Mouse (Mus musculus) cerebral cortex, adult 2 months (tissue): Measurements from ENCODE around the gene Fbp1.

Experiments used
- WGBS: fragments of 180-500 bp; shearing (Covaris S2); methylation state at CpG from one replicate; pipeline ENCODE4 v1.1.7; 2018; 5-methylcytosine and 5-hydroxymethylcytosine counted together

Gene Fbp1

DNA sequence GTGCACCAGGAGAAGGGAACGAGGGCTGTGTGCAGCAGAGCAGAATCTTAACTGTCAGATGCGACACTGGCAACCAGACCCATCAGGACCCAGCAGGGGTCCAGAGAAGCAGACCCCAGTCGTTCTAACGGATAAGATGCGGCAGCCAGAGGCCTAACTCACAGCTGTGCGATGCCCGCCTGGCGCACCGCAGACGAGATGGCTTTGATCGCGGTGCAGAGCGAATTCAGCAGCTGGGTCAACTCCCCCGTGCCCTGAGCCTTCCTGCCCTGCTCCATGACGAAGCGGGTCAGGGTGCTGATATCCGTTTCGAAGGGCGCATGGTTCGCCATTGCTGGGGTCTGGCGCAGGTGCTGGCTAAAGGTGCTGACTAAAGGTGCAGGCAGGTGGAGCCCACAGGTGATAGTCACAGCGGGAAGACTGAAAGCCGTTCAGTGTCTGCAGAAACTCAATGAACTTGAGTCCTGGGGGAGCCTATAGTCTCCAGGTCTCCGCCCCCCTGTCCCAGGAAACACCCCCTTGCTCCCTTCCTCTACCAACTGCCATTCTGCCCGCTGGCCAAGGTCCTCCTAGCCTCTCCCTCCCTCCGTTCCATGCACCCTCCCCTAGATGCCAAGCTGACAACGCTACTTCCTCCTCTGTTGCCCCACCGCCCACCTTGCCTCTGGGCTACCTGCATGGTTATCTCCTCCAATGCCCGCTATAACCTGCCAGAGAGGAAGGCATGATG lies at the start of gene Fbp1:
Fbp1 (minus strand) TSS at position 571 of the 730 bp plus-strand sequence.
- WGBS = 21% methylated on average over 29 of the region's 29 CpGs

DNA sequence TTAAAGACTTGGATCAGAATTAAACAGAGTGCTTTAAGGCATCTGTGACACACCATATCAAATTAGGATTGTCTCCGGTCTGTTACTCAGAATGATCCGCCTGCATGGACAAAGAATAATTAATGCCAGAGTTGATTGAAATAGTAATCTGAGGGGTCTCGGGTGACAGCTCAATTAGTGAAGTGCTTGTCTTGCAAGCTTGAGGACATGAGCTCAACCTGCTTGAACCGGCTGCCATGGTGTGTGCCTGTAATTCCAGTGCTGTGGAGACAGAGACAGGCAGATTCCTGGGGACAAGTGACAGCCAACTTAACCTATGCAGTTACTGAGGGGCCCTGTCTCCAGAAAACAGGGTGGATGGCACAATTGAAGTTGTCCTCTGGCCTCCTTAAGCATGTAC lies 44.4 kb upstream of the Fbp1 start:
- WGBS = 87% methylated on average over 4 of the region's 4 CpGs

DNA sequence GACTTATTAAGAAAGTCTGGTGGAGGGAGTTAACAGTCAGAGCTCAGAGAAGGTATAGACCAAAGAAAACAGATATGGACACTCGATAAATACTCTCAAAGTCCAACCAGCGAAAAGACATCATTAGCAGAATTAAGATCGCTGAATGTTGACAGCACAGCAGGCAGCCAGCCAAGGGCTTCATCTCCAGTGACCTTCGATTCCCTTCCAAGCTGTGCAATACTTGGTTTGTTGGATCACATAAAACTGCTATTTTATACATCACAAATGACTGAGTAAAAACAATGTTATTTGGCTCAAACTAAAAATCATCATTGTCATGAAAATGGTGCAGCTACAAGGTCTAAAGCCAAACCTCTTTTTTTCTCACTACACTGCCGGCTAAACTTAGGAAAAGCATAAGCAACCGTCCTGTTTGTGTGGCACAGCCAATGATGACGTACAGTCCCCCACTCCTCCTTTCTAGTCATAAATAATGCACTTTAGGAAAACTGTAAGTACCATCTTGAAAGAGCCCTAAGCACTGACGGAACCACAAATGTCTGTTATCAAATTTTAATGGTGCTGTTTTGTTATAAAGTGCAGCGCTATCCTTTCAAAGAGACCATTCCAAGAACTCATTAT lies 41.8 kb upstream of the Fbp1 start:
- 76% methylated on average over 9 of the region's 9 CpGs for WGBS

DNA sequence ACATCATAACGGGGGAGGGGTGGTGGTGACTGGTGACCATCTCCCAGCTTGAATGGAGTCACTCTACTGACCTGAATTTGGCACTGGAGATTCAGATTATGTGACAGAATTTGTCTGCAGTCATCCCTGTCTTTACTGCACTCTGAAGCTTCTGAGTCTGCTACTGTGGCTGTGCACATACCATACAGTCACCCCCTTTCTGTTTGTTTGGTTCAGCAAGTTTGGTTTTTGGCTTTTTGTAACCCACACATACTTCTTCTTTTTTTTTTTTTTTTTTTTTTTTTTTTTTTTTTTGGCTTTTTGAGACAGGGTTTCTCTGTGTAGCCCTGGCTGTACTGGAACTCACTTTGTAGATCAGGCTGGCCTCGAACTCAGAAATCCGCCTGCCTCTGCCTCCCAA lies 41.1 kb upstream of the Fbp1 start:
- WGBS = 98% methylated on average over 3 of the region's 3 CpGs

DNA sequence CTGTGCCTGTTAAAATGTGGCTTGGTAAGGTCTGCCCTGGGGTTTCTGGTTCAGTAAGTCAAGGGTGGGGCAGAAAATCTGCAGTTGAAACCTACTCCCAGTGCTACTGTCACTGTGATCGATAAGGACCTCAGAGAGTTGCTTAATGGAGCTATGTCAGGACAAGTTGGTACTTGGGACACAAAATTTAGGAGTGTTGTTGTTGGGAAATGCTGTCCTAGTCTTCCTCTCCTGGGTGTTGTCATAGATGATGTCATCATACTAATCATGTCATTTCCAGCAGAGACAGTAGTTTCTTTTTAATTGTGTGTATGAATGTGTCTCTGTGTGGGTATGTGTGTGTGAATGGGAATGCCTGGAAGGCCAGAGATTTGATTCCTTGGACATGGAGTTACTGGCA lies 39.4 kb upstream of the Fbp1 start:
- WGBS = 79% methylated on average over 1 of the region's 1 CpGs

DNA sequence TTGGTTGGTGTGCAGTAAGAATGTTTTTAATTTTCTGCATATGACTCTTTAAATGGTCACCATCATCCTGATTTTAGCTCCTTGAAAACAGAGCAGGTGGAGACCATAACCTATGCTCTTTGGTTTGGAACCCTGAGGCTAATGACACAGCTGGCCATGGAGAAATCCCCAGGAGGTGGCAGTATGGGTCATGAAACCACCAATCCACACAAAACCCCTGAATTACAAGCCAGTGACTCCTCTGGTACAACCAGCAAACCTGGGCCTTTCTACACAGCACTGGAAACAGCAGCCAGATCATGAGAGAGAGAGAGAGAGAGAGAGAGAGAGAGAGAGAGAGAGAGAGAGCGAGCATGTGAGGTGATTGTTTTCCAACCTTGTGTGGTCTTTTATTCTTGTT lies 38.4 kb upstream of the Fbp1 start:
- 79% methylated on average over 1 of the region's 1 CpGs for WGBS

DNA sequence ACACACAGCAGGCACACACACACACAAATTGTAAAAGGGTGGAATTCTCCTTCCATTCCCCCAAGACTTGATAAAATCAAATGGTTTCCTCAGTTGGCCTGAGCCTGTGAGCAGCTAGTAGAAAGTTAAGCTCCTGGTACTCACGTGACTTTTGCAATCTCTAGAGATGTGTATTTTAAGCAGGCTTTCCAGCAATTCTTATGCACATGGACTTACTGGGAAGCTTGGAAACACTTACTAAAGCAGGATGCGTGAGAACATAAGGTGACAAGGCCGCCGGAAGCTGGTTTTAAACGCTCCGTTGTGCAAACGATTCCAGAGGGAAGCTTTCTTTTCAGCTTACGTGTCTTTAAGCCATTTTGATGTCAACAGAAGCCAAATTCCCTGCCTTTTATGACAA lies 35.1 kb upstream of the Fbp1 start:
- WGBS = 33% methylated on average over 8 of the region's 8 CpGs

DNA sequence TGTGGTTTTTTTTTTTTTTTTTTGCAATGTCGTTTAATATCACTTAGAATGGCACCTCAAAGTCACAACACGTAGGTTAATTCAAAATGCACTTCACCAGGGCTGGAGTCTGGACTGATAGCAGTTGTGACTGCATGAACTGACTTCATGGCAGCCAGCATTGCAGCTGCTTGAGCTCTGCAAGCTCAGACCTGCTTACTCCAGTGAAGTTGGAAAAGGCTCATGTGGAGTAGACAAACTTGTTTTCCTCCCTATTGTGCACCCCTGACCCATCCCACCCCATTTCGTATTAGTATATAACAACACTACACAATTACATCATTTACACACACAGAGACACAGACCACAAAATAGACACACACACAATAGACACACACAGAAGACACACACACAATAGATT lies 34.6 kb upstream of the Fbp1 start:
- 75% methylated on average over 3 of the region's 3 CpGs for WGBS

DNA sequence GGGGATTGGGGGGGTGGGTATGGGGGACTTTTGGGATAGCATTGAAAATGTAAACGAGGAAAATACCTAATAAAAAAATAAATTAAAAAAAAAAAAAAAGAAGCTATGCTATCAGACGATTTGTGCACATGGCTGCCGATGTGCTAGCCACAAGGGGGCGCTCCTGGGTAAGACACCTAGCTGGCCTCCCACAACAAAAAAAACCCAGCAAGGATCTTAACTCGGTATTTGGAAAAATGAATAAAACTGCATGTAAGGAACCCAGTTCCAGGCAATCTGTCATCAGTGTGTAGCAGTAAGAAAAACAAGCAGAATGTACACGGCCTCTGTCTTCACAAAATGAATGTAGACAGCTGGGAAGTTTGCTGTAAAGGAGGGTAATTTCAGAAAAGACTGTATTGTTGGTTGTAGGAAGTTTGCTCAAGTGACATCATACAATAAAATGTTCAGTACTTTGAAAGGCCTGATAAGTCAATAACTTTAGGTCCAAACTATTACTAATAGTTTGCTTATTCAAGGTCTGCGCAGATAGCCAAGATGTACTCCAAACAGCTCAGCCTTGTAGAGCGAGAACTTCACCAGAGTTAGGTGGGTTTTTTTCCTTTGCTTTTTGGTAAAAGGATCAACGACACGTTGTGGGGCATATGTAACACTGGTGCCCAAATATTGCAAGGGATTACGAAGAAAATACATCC lies 31.7 kb upstream of the Fbp1 start:
- WGBS = 33% methylated on average over 11 of the region's 11 CpGs

DNA sequence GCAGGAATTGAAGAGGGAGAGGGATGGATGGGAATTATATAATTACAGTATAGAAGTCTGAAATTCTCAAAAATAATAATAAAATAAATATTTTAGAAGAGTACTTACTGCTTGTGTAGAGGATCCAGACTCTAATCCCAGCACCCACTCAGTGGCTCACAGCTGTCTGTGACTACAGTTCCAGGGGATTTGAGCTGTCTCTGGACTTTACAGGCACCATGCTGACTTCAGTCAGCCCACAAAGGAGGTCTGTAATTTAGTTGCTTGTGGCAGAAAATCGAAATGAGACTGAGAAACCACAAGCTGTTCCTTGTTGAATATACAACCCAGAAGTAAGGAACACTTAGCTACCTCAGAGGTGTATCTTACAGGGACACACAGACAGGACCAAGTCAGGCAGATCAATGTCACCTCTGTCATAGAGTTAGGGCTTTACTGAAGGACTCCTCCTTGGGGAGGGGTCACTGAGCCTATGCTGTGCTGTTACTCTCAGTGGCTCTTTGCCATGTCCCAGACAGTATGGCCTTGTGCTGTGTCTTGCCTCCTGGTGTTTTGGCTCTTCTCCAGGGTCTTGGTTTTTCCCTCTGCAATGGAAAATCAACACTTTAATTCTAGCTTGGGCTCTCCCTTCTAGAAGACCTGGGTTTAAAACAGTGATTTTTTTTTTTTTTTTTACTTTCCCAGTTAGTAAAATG lies 29.5 kb upstream of the Fbp1 start:
- 22% methylated on average over 1 of the region's 1 CpGs for WGBS

DNA sequence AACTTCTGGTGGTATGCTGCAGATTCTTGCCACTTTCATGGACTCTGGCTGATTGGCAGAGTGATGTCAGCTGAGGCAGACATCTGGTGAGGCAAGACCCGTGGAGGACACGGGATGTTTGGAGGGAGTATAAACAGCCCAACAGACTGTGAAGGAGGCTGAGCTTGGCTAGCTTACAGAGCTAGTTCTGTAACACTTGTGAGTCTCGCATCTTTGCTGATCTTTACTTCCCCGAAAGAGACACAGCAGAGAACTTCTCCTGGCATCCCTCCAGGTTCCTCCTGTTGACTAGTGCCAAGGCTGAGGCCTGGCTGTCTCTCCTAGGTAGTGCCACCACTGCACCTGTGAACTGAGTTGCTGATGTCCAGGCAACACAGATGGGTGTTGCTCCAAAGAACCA lies 28.6 kb upstream of the Fbp1 start:
- WGBS = 26% methylated on average over 4 of the region's 4 CpGs

DNA sequence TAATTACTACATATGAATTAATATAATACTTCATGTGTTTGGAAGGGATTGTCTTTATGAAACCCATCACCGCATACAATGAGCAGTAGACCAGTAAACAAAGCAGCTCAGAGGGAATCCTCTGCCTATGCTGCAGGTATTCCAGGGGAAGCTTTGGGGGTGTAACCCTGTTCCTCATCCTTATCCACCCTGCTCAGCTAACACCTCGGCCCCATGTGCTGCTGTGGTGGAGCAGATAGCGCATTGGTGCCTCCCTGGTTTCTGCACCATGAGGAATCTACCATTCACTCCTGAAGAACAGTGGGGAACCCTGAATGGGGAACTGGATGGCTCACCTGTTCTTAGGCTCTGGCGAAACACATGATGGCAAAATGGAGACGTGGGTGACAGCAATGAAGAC lies 23.5 kb upstream of the Fbp1 start:
- WGBS = 79% methylated on average over 5 of the region's 5 CpGs

DNA sequence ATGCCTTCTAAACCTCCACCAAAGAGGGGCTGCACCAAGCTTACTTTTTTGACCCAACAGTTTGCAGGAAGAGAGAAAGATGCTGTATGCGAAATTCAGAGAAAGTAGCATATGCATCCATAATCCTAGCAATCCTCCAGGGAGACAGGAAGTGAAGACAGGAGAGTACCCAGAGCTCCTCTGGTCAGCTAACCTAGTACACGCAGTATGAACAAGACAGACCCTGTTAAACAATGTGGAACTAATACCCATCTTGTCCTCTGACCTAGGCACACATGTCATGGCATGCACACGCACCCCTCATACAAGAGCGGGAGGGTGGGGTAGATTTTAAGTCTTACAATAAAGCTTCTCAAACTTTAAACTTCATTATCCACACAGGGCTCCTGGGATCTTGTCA lies 22.1 kb upstream of the Fbp1 start:
- 70% methylated on average over 4 of the region's 4 CpGs for WGBS

DNA sequence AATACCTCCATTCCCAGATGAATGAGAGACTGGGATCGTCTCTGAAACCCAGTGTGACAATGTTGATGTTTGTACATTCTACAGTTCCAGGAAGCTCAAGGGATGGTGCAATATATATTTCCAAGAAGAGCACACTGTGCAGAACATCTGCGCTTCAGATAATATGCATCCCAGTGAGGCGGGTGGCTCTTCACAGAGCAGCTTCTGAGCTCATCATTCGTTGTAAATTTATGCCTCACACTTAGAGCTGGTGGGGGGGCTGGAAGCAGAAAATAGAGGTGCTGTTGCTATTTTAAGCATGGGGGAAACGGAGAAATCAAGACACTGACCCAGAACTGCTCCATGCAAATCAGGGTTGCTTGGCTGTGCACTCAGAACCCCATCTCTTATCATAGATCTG lies 21.7 kb upstream of the Fbp1 start:
- 38% methylated on average over 5 of the region's 5 CpGs for WGBS

DNA sequence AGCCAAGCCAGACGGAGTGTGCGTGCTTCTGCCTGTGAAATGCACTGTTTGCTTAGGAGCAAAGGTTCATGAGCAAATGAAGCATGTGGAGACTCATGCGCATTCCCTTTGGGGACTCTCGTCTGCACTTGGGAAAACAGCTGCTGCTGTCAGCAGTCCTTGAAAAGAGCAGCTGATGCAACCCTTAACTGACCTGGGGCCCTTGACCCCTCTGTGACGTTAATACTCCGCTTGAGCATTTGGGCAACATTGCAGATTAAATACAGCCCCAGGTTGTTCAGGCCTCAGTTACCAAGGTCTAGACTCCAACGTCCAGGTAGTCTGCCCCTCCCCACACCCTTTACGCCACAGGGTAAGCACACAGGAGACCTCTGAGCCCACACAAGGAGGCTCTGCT lies 20.1 kb upstream of the Fbp1 start:
- WGBS = 56% methylated on average over 8 of the region's 8 CpGs

DNA sequence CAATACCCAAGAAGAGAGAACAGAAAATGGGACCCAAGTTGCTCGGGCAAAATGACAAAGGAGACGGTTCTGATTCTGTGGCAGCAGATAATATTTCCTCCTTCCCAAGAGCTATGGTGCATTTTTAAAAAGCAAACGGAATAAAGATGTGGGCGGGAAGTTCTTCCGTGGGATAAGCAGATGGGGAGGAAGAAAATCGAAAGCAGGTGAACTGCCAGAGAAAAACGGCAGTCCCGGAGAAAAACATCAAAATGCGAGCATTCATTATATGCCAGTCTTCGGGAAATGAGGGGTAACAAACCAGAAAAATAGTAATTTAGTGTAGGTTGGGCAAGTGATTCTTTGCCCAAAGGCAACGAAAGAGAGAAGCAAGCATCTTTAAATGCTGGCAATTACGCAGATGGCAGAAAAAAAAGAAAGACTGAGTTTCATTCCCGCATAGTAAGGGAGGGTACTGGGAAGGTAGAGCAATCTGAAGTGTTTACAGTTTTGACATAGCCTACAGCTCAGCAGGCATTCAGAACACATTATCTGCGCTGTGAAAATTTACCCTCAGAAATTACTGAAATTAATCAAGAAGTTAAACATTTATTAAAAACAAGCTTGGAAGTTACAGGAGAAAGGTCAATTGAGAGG lies 19.6 kb upstream of the Fbp1 start:
- 38% methylated on average over 14 of the region's 14 CpGs for WGBS

DNA sequence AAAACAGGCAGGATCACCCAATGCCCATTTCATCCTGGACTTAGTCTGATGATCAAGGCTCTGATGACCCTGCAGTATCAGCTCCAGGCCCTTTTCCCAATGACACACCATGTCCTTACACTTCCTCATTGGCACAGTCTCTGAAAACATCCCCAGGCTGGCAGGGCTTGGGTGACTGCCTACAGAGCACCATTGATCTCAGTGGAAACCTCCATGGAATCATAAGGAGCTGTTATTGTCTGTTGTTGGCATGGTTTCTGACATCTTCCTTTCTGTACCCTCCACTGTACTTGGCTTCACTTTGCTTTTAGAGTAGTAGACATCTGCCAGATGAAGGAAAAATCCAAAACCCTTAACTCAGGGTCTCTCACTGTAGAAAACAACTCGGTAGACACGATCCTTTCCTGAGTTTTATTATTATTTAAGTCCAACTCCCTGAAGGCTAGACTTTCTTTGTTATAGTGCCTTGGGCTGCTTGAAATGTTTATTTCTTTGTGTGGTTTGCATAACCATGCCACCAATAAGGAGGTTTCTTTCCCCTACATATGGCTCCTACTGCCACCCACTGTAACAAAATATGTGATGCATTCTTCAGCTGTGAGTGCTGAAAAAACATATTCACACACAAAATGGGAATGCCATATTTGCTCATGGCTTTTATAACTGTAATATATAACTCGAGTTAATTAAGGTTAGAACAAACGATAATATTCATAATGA lies 10.0 kb upstream of the Fbp1 start:
- WGBS = 49% methylated on average over 4 of the region's 4 CpGs

DNA sequence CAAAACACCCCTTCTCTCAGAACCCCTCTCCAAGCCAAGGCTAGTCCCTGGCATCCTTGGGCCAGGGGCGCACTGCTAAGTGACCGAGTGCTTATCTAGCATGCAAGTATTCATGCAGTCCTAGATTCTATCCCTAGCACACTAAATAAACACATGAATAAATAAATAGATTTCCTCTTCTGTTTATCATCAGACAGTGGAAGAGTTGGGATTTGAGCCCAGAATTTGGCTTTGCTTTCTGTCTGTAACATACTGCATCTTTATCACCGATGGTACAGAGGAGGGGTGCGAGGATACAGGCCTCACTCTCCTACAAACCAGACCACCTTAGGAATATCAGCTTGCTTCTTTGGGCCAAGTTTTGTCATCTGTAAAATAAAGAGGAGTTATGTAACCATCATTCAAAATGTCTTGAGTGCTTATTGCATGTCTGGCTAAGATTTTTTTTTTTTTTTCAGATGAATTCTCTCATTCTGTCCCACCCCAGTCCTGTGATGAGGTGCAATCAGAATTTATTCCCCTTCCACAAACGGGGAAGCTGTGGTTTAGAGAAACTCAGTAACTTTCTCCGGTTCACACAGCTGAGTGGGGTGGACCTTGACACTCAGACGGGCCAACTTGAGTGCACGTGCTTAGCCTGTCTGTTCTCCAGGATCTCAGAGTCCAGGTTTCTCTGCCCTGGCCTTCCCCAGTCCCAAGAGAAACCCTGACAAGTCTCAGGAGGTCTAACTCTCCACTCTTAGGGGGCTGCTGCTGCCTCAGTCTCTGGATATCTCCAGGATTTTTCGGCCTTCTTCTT lies 5.2 kb upstream of the Fbp1 start:
- whole genome bisulfite sequencing = 66% methylated on average over 9 of the region's 9 CpGs

DNA sequence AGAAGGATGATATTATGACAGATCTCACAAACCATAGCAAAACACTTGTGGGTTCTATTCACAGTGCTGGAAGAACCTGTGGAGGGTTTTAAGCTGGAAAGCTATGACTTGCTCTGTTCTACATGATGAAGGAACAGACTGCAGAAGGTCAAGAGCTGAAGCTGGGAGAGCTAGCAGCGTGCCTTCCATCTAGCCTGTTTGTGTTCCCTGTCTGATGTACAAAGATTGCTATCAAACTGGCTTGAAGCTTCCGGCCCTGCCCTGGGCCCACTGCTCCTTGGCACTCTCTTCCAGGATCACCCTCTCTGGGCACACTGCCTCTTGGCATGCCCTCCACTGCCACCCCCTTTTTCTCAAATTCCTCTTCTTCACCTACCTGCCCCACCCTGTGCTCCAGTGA lies 1.2 kb upstream of the Fbp1 start:
- WGBS = 83% methylated on average over 2 of the region's 2 CpGs

DNA sequence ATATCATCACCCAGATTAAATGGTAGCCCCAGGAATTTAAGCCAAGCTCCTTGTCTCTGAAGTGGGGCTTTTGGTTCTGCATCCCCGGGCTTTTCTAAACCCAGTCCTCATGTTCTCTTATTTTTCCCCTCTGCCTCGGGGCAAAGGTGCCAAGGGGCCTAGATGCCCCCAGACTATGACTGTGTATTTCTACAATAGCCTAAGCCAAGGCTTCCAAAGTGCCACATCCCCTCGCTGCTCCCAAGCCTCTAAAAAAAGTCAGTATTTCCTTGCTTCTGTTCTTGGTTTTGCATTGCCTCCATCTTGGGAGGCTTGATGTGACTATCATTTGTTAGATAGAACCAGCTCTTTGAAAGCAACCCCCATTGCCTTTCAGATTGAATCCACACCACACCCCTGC lies 3.5 kb downstream of the Fbp1 start:
- 86% methylated on average over 3 of the region's 3 CpGs for WGBS

DNA sequence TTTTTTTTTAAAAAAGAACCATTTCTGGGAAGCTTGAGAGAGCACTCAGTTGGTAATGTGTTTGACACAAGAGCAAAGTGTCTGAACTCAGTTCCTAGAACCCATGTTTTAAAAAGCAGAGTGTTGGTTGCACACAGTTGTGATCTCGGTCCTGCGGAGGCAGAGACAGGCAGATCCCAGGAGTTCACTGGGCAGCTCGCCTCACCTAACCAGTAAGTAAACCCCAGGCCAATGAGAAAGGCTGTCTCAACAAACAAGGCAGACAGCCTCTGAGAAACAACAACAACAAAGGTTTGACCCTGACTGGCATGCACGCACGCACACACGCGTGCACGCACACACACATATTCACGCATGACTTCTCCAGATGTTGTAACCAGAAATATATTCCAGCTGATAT lies 4.2 kb downstream of the Fbp1 start:
- 96% methylated on average over 9 of the region's 9 CpGs for WGBS
